ENCODE assay signal across 10 mouse cellular contexts in the genomic region with DNA sequence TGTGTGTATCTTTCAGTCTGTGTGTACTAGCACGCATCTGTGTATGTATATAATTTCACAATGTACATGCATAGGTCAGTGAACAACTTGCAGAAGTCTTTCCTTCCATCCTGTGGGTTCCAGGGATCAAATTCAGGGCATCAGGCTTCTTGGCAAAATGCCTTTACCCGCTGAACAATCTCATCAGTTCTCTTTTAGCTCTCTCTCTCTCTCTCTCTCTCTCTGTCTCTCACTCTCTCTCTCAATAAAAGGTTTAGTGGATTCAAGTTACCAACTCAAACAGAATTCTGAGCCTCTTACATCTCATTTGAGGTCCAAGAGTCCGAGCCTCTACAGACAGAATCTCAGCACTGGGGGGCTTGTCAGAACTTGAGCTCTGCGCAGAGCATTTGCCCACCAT.
DNase-seq lines count a peak whose midpoint lies in the region; ATAC-seq lines count a peak whose summit lies in the region.
"Had no signal": no experiment of that assay in that cellular context is flagged by ENCODE, and none has a peak within 500 bp of the region (broad histone marks: within the 10 kb centered on the region; RNA-seq: fewer than 3 reads in every experiment).

No protein-coding gene starts in this region.

- H3K27ac ChIP-seq in heart, embryonic 12.5 days (ENCODE audit: poor library complexity, severe bottlenecking) = no peak overlapping the region
- peak overlapping the region; percentile 53 for H3K27ac ChIP-seq in brown adipose tissue, adult 24 weeks (replicated peaks; ENCODE audit: low read depth, low read length)
- peak overlapping the region; percentile 89 for H3K27ac ChIP-seq in hindbrain, embryonic 10.5 days
- H3K27ac ChIP-seq in midbrain, embryonic 14.5 days (replicated peaks; ENCODE audit: low read depth, low read length) = no peak overlapping the region
- H3K27ac ChIP-seq: liver, embryonic 14.5 days had no signal

- WGBS in heart, embryonic 12.5 days = 77% methylated on average over 4 of the region's 4 CpGs
- 74% methylated on average over 4 of the region's 4 CpGs for WGBS in hindbrain, embryonic 10.5 days
- WGBS in midbrain, embryonic 14.5 days = 63% methylated on average over 4 of the region's 4 CpGs

- no peaks in the 10 kb centered on the region; the same call in none of the 2 replicates for H3K9me3 ChIP-seq in heart, embryonic 12.5 days (replicated peaks)
- 0 out of 2 replicates have a peak, but pooled peaks cover 9% of the 10 kb centered on the region for H3K9me3 ChIP-seq in hindbrain, embryonic 10.5 days
- no peaks in the 10 kb centered on the region for H3K9me3 ChIP-seq in midbrain, embryonic 14.5 days (ENCODE audit: control insufficient read depth, low read length)

- no peak overlapping the region for H3K9ac ChIP-seq in heart, embryonic 12.5 days
- no peak overlapping the region for H3K9ac ChIP-seq in midbrain, embryonic 14.5 days (replicated peaks; ENCODE audit: low read length)
- H3K9ac ChIP-seq: liver, embryonic 14.5 days had no signal

- peak; percentile 4 for DNase-seq in heart, postnatal 4 days
- DNase-seq in hindbrain, embryonic 10.5 days (ENCODE audit: low spot score) = no peak
- DNase-seq in midbrain, embryonic 14.5 days = peak; percentile 26
- no peak for DNase-seq in frontal cortex, postnatal 25 days (ENCODE audit: low spot score in 2 of 2)
- DNase-seq in frontal cortex, postnatal 36 days (ENCODE audit: low spot score in 2 of 2) = no peak
- DNase-seq in cerebellum, adult 9-10 months = no peak

- no peak overlapping the region for H3K4me3 ChIP-seq in heart, embryonic 12.5 days
- no peak overlapping the region for H3K4me3 ChIP-seq in brown adipose tissue, adult 24 weeks (ENCODE audit: insufficient read depth, low read depth, low read length)
- H3K4me3 ChIP-seq in hindbrain, embryonic 10.5 days = no peak overlapping the region
- H3K4me3 ChIP-seq in midbrain, embryonic 14.5 days (replicated peaks; ENCODE audit: low read depth, low read length) = no peak overlapping the region

- no peak overlapping the region for H3K4me2 ChIP-seq in heart, embryonic 12.5 days
- H3K4me2 ChIP-seq in midbrain, embryonic 14.5 days (ENCODE audit: low read length) = no peak overlapping the region

- no peak for ATAC-seq in heart, embryonic 12.5 days (ENCODE audit: insufficient number of reproducible peaks, low FRiP score)
- no peak for ATAC-seq in midbrain, embryonic 14.5 days (ENCODE audit: low FRiP score, low TSS enrichment)

- H3K27me3 ChIP-seq in heart, embryonic 12.5 days (replicated peaks) = no peaks in the 10 kb centered on the region
- no peaks in the 10 kb centered on the region for H3K27me3 ChIP-seq in hindbrain, embryonic 10.5 days (ENCODE audit: insufficient read depth, poor library complexity, severe bottlenecking)
- H3K27me3 ChIP-seq in midbrain, embryonic 14.5 days (ENCODE audit: control insufficient read depth, insufficient read depth, low read length) = no peaks in the 10 kb centered on the region
- H3K27me3 ChIP-seq: CH12.LX had no signal

- peaks cover 27% of the 10 kb centered on the region for H3K4me1 ChIP-seq in heart, embryonic 12.5 days (replicated peaks)
- peaks cover 17% of the 10 kb centered on the region; the same call in 1 of the 2 replicates for H3K4me1 ChIP-seq in brown adipose tissue, adult 24 weeks (ENCODE audit: control insufficient read depth, insufficient read depth, insufficient read length, low read length)
- H3K4me1 ChIP-seq in hindbrain, embryonic 10.5 days (replicated peaks) = peaks cover 44% of the 10 kb centered on the region
- peaks cover 14% of the 10 kb centered on the region for H3K4me1 ChIP-seq in midbrain, embryonic 14.5 days (ENCODE audit: control insufficient read depth, insufficient read depth, low read length)

- no peaks in the 10 kb centered on the region for H3K36me3 ChIP-seq in heart, embryonic 12.5 days
- H3K36me3 ChIP-seq in hindbrain, embryonic 10.5 days = no peaks in the 10 kb centered on the region
- H3K36me3 ChIP-seq in midbrain, embryonic 14.5 days (ENCODE audit: control insufficient read depth, insufficient read depth, low read length) = no peaks in the 10 kb centered on the region

Comparison
In these comparisons a context has a peak if more than half of its experiments do, and no peak if none do; other contexts are left out.
1. DNase-seq: peak in heart, postnatal 4 days (single experiment) and midbrain, embryonic 14.5 days (single experiment); none in hindbrain, embryonic 10.5 days (single experiment), frontal cortex, postnatal 25 days (0 of 2), frontal cortex, postnatal 36 days (0 of 2) and cerebellum, adult 9-10 months (single experiment).
2. H3K27ac ChIP-seq: peak in brown adipose tissue, adult 24 weeks (single experiment) and hindbrain, embryonic 10.5 days (single experiment); none in heart, embryonic 12.5 days (single experiment) and midbrain, embryonic 14.5 days (single experiment).